Mouse (Mus musculus): ENCODE measurements around the gene D930048N14Rik. TPM values are rescaled to one million over a fixed set of nuclear protein-coding genes. Genes with fewer than 3 reads are reported as not detected.

The D930048N14Rik gene
- total and polyA plus RNA-seq, 2 experiments from 2014 or later = 1.0 to 1.2 TPM

GRCm38 (mm10) chr11:51617693-51618092, 33.1 kb upstream of the D930048N14Rik start:
- ATAC-seq (ENCODE audit: low FRiP score) = no peak
- Histone ChIP-seq H3K4me3 (ENCODE audit: low read depth, low read length) (no peak overlapping the region), H3K9ac (replicated peaks; ENCODE audit: low read length, poor library complexity, severe bottlenecking) (no peak overlapping the region), H3K9me3 (ENCODE audit: low read length) (no peaks in the 10 kb centered on the region), H3K4me1 (ENCODE audit: insufficient read depth, low read length) (0 out of 2 replicates have a peak, but pooled peaks cover 3% of the 10 kb centered on the region), H3K36me3 (ENCODE audit: insufficient read depth, low read length) (peaks cover 4% of the 10 kb centered on the region), H3K27me3 (ENCODE audit: insufficient read depth, low read length) (no peaks in the 10 kb centered on the region), H3K27ac (ENCODE audit: low read depth, low read length) (no peak overlapping the region), H3K4me2 (ENCODE audit: low read depth, low read length, poor library complexity, severe bottlenecking) (no peak overlapping the region)
- peak; percentile 74 for DNase-seq (ENCODE audit: low spot score)
- TF ChIP-seq CTCF (IDR thresholded peaks at IDR 0.05) = peak; percentile 77
- 4% methylated on average over 4 of the region's 4 CpGs for WGBS

DNA sequence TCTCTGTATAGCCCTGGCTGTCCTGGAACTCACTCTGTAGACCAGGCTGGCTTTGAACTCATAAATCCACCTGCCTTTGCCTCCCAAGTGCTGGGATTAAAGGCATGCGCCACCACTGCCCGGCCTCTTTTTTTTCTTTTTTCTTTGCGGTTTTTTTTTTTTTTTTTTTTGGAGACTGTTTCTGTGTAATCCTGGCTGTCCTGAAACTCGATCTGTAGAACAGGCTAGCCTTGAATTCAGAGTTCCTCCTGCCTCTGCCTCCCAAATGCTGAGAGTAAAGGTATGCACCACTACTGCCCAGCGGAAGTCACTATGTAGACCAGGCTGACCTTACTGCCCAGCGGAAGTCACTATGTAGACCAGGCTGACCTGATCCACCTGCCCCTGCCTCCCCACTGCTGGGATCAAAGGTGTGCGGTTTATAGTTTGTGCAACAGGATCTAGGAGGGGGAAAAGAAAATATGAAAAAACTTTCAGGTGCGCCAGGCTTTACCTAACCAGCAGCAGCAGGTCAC, 31.8 kb upstream of the D930048N14Rik start:
- Histone ChIP-seq H3K4me2 (ENCODE audit: low read depth, low read length, poor library complexity, severe bottlenecking) (peak overlapping the region; percentile 65), H3K4me3 (ENCODE audit: low read depth, low read length) (peak overlapping the region; percentile 89), H3K9me3 (ENCODE audit: low read length) (no peaks in the 10 kb centered on the region), H3K27ac (ENCODE audit: low read depth, low read length) (no peak overlapping the region), H3K27me3 (ENCODE audit: insufficient read depth, low read length) (no peaks in the 10 kb centered on the region), H3K4me1 (ENCODE audit: insufficient read depth, low read length) (0 out of 2 replicates have a peak, but pooled peaks cover 3% of the 10 kb centered on the region), H3K36me3 (ENCODE audit: insufficient read depth, low read length) (peaks cover 15% of the 10 kb centered on the region), H3K9ac (replicated peaks; ENCODE audit: low read length, poor library complexity, severe bottlenecking) (0 out of 2 replicates have a peak overlapping the region, but pooled peaks have one; percentile 3)
- no peak; the same call in 1 of the 2 replicates for TF ChIP-seq CTCF (IDR thresholded peaks at IDR 0.05)
- 47% methylated on average over 8 of the region's 8 CpGs for WGBS
- DNase-seq (ENCODE audit: low spot score) (no peak), ATAC-seq (ENCODE audit: low FRiP score) (peak; percentile 17; the same call in 1 of the 2 replicates)

DNA sequence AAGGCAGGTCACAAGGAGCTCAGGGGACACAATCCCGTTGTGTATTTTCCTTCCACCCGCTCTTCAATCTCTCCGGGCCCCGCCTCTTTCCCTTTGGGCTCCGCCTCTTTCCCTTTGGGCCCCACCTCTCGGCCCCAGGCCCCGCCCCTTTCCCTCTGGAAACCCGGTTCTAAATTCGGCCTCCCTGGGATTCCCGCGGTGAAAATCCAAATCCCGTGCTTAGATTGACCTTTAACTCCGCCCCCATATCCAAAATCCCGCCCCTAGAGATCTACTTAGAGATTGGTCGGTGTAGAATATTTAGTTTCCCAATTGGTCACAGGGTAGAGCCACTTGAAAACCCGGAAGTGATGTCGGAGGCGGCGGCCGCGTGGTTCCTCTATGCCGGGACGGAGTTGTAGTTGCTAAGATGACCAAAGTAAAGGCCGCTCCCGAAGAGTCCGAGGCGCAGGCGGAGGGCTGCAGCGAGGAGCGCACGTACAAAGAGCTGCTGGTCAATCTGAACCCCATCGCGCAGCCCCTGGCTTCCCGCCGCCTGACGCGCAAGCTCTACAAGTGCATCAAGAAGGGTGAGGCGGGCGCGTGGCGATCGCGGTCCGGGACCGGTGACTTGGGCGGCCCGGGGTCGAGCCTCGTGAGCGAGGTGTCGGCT, 31.2 kb upstream of the D930048N14Rik start, which contains the start of gene Nhp2:
TSS of gene Nhp2 (plus strand) at position 327 of the 652 bp plus-strand sequence.
- ATAC-seq (ENCODE audit: low FRiP score) (peak; percentile 96), DNase-seq (ENCODE audit: low spot score) (peak; percentile 99)
- H3K27ac ChIP-seq (ENCODE audit: low read depth, low read length) = no peak within 1 kb of the TSS
- H3K4me1 ChIP-seq (ENCODE audit: insufficient read depth, low read length) = 0 out of 2 replicates have a peak, but pooled peaks cover 3% of the 10 kb centered on the region
- peak within 1 kb of the TSS; percentile 59 for H3K9ac ChIP-seq (replicated peaks; ENCODE audit: low read length, poor library complexity, severe bottlenecking)
- H3K4me3 ChIP-seq (ENCODE audit: low read depth, low read length) = peak within 1 kb of the TSS; percentile 89
- TF ChIP-seq CTCF (IDR thresholded peaks at IDR 0.05) = no peak; the same call in 1 of the 2 replicates
- under 1% methylated on average over 51 of the region's 51 CpGs for WGBS
- H3K4me2 ChIP-seq (ENCODE audit: low read depth, low read length, poor library complexity, severe bottlenecking) = peak within 1 kb of the TSS; percentile 65
- peaks cover 21% of the 10 kb centered on the region for H3K36me3 ChIP-seq (ENCODE audit: insufficient read depth, low read length)
- no peaks in the 10 kb centered on the region for H3K9me3 ChIP-seq (ENCODE audit: low read length)
- no peaks in the 10 kb centered on the region for H3K27me3 ChIP-seq (ENCODE audit: insufficient read depth, low read length)

DNA sequence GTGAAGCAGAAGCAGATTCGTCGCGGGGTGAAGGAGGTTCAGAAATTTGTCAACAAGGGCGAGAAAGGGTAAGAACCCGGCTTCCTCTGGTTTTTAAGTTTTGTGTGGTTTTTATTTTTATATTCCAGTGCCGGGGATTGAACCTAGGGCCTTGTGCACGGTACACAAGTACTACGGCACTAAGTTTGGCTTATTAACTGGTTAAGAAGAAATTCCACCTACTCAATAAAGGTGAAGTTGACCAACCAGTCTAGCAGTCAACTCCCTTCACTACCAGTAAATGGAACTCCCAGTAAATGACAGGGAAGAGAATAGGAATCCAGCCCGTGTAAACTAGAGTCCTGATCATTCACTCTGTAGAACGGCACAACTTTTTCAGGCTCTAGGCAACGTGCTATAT, 30.7 kb upstream of the D930048N14Rik start:
- ATAC-seq (ENCODE audit: low FRiP score) (no peak), DNase-seq (ENCODE audit: low spot score) (no peak)
- 0 out of 2 replicates have a peak, but pooled peaks cover 1% of the 10 kb centered on the region for H3K4me1 ChIP-seq (ENCODE audit: insufficient read depth, low read length)
- peak overlapping the region; percentile 89 for H3K4me3 ChIP-seq (ENCODE audit: low read depth, low read length)
- H3K9ac ChIP-seq (replicated peaks; ENCODE audit: low read length, poor library complexity, severe bottlenecking) = peak overlapping the region; percentile 59
- WGBS = 2% methylated on average over 11 of the region's 11 CpGs
- H3K27me3 ChIP-seq (ENCODE audit: insufficient read depth, low read length) = no peaks in the 10 kb centered on the region
- peaks cover 26% of the 10 kb centered on the region for H3K36me3 ChIP-seq (ENCODE audit: insufficient read depth, low read length)
- no peaks in the 10 kb centered on the region for H3K9me3 ChIP-seq (ENCODE audit: low read length)
- H3K27ac ChIP-seq (ENCODE audit: low read depth, low read length) = no peak overlapping the region
- peak overlapping the region; percentile 65 for H3K4me2 ChIP-seq (ENCODE audit: low read depth, low read length, poor library complexity, severe bottlenecking)
- no peak for TF ChIP-seq CTCF (IDR thresholded peaks at IDR 0.05)

- TF ChIP-seq CTCF (IDR thresholded peaks at IDR 0.05) = no peak
- no peaks in the 10 kb centered on the region for H3K27me3 ChIP-seq (ENCODE audit: insufficient read depth, low read length)
- H3K9ac ChIP-seq (replicated peaks; ENCODE audit: low read length, poor library complexity, severe bottlenecking) = no peak overlapping the region
- H3K9me3 ChIP-seq (ENCODE audit: low read length) = no peaks in the 10 kb centered on the region
- no peak overlapping the region for H3K4me3 ChIP-seq (ENCODE audit: low read depth, low read length)
- peaks cover 39% of the 10 kb centered on the region for H3K36me3 ChIP-seq (ENCODE audit: insufficient read depth, low read length)
- H3K4me2 ChIP-seq (ENCODE audit: low read depth, low read length, poor library complexity, severe bottlenecking) = no peak overlapping the region
- H3K27ac ChIP-seq (ENCODE audit: low read depth, low read length) = no peak overlapping the region
- 100% methylated on average over 2 of the region's 2 CpGs for WGBS
- no peaks in the 10 kb centered on the region for H3K4me1 ChIP-seq (ENCODE audit: insufficient read depth, low read length)
- DNase-seq (ENCODE audit: low spot score) (no peak), ATAC-seq (ENCODE audit: low FRiP score) (no peak)
Observed at GRCm38 (mm10) chr11:51621776-51622175, 29.0 kb upstream of the D930048N14Rik start.

- Histone ChIP-seq H3K27me3 (ENCODE audit: insufficient read depth, low read length) (no peaks in the 10 kb centered on the region), H3K9me3 (ENCODE audit: low read length) (no peaks in the 10 kb centered on the region), H3K4me3 (ENCODE audit: low read depth, low read length) (no peak overlapping the region), H3K4me2 (ENCODE audit: low read depth, low read length, poor library complexity, severe bottlenecking) (no peak overlapping the region), H3K4me1 (ENCODE audit: insufficient read depth, low read length) (no peaks in the 10 kb centered on the region), H3K27ac (ENCODE audit: low read depth, low read length) (no peak overlapping the region), H3K9ac (replicated peaks; ENCODE audit: low read length, poor library complexity, severe bottlenecking) (no peak overlapping the region), H3K36me3 (ENCODE audit: insufficient read depth, low read length) (peaks cover 52% of the 10 kb centered on the region)
- ATAC-seq (ENCODE audit: low FRiP score) (no peak), DNase-seq (ENCODE audit: low spot score) (no peak)
- TF ChIP-seq CTCF (IDR thresholded peaks at IDR 0.05) = no peak
- 93% methylated on average over 7 of the region's 7 CpGs for WGBS
Observed at GRCm38 (mm10) chr11:51622971-51623491, 27.7 kb upstream of the D930048N14Rik start.

All from midbrain, postnatal 0 days (tissue).